Mouse (Mus musculus) adrenal gland, adult 8-10 months (tissue): ENCODE data around the gene Shisa2. TPM values are rescaled to one million over a fixed set of nuclear protein-coding genes. Genes with fewer than 3 reads are reported as not detected.
A peak's percentile ranks its signal among the peaks of the same experiment; 100 is the strongest.
"Not testable (repeated sequence)": the region's sequence is repeated elsewhere in the genome, so short reads cannot be mapped to it uniquely, and the experiment has no call there.

ENCODE experiments used
- DNase-seq: peaks from one replicate; pipeline ENCODE4 v3.0.0; 2022
- total RNA-seq, 4 experiments: library from RNA; stranded (reverse); gene quantifications; 2 replicates each; pipeline ENCODE4 v1.2.4; 2022

The Shisa2 gene
- 1 to 10 TPM; 1.0 to 2.3 (median 1.6) TPM for total RNA-seq

- DNase-seq = peak; percentile 58
Measured at GRCm38 (mm10) chr14:59625158-59625805, at the start of gene Shisa2. Shisa2 (plus strand) TSS chr14:59625308.

- no peak for DNase-seq
Measured at GRCm38 (mm10) chr14:59576385-59576784, 48.7 kb upstream of the Shisa2 start.

- no peak for DNase-seq
Measured at GRCm38 (mm10) chr14:59590614-59591013, 34.5 kb upstream of the Shisa2 start.

- DNase-seq = no peak
Measured at GRCm38 (mm10) chr14:59591901-59592300, 33.2 kb upstream of the Shisa2 start.

- no peak for DNase-seq
Measured at GRCm38 (mm10) chr14:59592593-59592992, 32.5 kb upstream of the Shisa2 start.

- no peak for DNase-seq
Measured at GRCm38 (mm10) chr14:59594988-59595387, 30.1 kb upstream of the Shisa2 start.

GRCm38 (mm10) chr14:59597398-59598259 lies 27.5 kb upstream of the Shisa2 start, which contains the start of gene Cdadc1:
Cdadc1 (minus strand) TSS chr14:59597959.
- peak; percentile 93 for DNase-seq

GRCm38 (mm10) chr14:59598260-59598627 lies 26.9 kb upstream of the Shisa2 start:
- DNase-seq = no peak

- DNase-seq = no peak
Measured at GRCm38 (mm10) chr14:59604002-59604645, 21.0 kb upstream of the Shisa2 start.

- DNase-seq = peak; percentile 27
Measured at GRCm38 (mm10) chr14:59605671-59606353, 19.3 kb upstream of the Shisa2 start.

GRCm38 (mm10) chr14:59607021-59607420 lies 18.1 kb upstream of the Shisa2 start:
- DNase-seq = no peak

- DNase-seq = peak; percentile 28
Measured at GRCm38 (mm10) chr14:59612920-59613625, 12.0 kb upstream of the Shisa2 start.

GRCm38 (mm10) chr14:59614149-59614548 lies 11.0 kb upstream of the Shisa2 start:
- not testable (repeated sequence) for DNase-seq

GRCm38 (mm10) chr14:59616802-59617201 lies 8.3 kb upstream of the Shisa2 start:
- no peak for DNase-seq

- no peak for DNase-seq
Measured at GRCm38 (mm10) chr14:59624326-59624885, 702 bp upstream of the Shisa2 start.

GRCm38 (mm10) chr14:59625806-59626364 lies 777 bp downstream of the Shisa2 start:
- DNase-seq = peak; percentile 8

GRCm38 (mm10) chr14:59626711-59627110 lies 1.6 kb downstream of the Shisa2 start:
- DNase-seq = no peak

- no peak for DNase-seq
Measured at GRCm38 (mm10) chr14:59627142-59627680, 2.1 kb downstream of the Shisa2 start.

GRCm38 (mm10) chr14:59627823-59628222 lies 2.7 kb downstream of the Shisa2 start:
- DNase-seq = no peak

- DNase-seq = no peak
Measured at GRCm38 (mm10) chr14:59629308-59629707, 4.2 kb downstream of the Shisa2 start.

GRCm38 (mm10) chr14:59630096-59630495 lies 5.0 kb downstream of the Shisa2 start:
- DNase-seq = no peak
